Mouse (Mus musculus) hindbrain, postnatal 0 days (tissue): Measurements from ENCODE around the gene Il27ra. TPM values are rescaled to one million over a fixed set of nuclear protein-coding genes. Genes with fewer than 3 reads are reported as not detected.

ENCODE experiments used
- ATAC-seq: fragments of 200-750 bp; cut with Nextera tagmentation; 2 replicates; pipeline ENCODE4 v1.8.0; 2017; ENCODE audit warnings: mild to moderate bottlenecking, moderate TSS enrichment, moderate library complexity
- DNase-seq: peaks from one replicate; pipeline ENCODE4 v3.0.0-alpha.2; 2015; ENCODE audit warnings: low spot score
- H3K27ac ChIP-seq: fragments of 300-500 bp; sonication (generic); 2 replicates; pipeline ENCODE4 v1.5.1; 2014; ENCODE audit warnings: mild to moderate bottlenecking
- H3K27me3 ChIP-seq: fragments of 300-500 bp; sonication (generic); 2 replicates; pipeline ENCODE4 v1.6.1; 2014; ENCODE audit warnings: low read length, mixed read lengths; ENCODE audit not compliant: insufficient read depth
- H3K36me3 ChIP-seq: fragments of 300-500 bp; sonication (generic); 2 replicates; pipeline ENCODE4 v1.6.1; 2014; ENCODE audit warnings: low read length, mixed read lengths; ENCODE audit not compliant: insufficient read depth
- H3K4me1 ChIP-seq: fragments of 300-500 bp; sonication (generic); 2 replicates; pipeline ENCODE4 v1.6.1; 2014; ENCODE audit warnings: antibody characterized with exemption, low read length, mixed read lengths; ENCODE audit not compliant: insufficient read depth
- H3K4me2 ChIP-seq: fragments of 300-500 bp; sonication (generic); 2 replicates; pipeline ENCODE4 v1.6.1; 2014; ENCODE audit warnings: low read depth, mild to moderate bottlenecking, low read length, moderate library complexity, mixed read lengths
- H3K4me3 ChIP-seq: fragments of 300-500 bp; sonication (generic); 2 replicates; pipeline ENCODE4 v1.5.1; 2014; ENCODE audit warnings: low read length
- H3K9ac ChIP-seq: fragments of 300-500 bp; sonication (generic); replicated peaks from 2 replicates; pipeline ENCODE4 v1.6.1; 2014; ENCODE audit warnings: mild to moderate bottlenecking, low read length, moderate library complexity, mixed read lengths
- H3K9me3 ChIP-seq: fragments of 300-500 bp; sonication (generic); 2 replicates; pipeline ENCODE4 v1.6.1; 2016; ENCODE audit warnings: low read length, mixed read lengths
- CTCF ChIP-seq: IDR thresholded peaks from 2 replicates; pipeline ENCODE4 v1.5.1; 2016; ENCODE audit warnings: antibody characterized with exemption, control low read depth, low read depth
- WGBS: fragments of 180-500 bp; shearing (Covaris S2); extraction: QIAGEN DNeasy Blood & Tissue Kit; methylation state at CpG from one replicate; pipeline ENCODE4 v1.1.7; 2014; 5-methylcytosine and 5-hydroxymethylcytosine counted together
- polyA plus RNA-seq: library from polyadenylated mRNA; unstranded; fragments of >200 nt; fragmentation: Nextera tagmentation; extraction: Ambion mirVana; gene quantifications from 2 replicates; pipeline ENCODE4 v1.2.1, GENCODE M21; 2015
- total RNA-seq: library from RNA; depleted of rRNA; stranded (reverse); fragments of >200 nt; gene quantifications from 2 replicates; pipeline ENCODE4 v1.2.3, GENCODE M21; 2014

Il27ra gene
- total and polyA plus RNA-seq, 2 experiments from 2014 or later: 0.29 to 0.47 TPM

- peaks cover 36% of the 10 kb centered on the region for H3K36me3 ChIP-seq
- WGBS: 23% methylated on average over 8 of the region's 8 CpGs
- TF ChIP-seq CTCF: peak; percentile 67
- H3K27me3 ChIP-seq: no peaks in the 10 kb centered on the region
- no peaks in the 10 kb centered on the region for H3K4me1 ChIP-seq
- no peak overlapping the region for H3K4me2 ChIP-seq
- DNase-seq (peak; percentile 59), ATAC-seq (peak; percentile 70)
- H3K27ac ChIP-seq: no peak overlapping the region
- no peak overlapping the region for H3K9ac ChIP-seq
- H3K9me3 ChIP-seq: no peaks in the 10 kb centered on the region
- no peak overlapping the region for H3K4me3 ChIP-seq
These were observed 41.4 kb upstream of the Il27ra start for GRCm38 (mm10) chr8:84083829-84084241.

- no peaks in the 10 kb centered on the region for H3K9me3 ChIP-seq
- no peak overlapping the region for H3K9ac ChIP-seq
- H3K4me2 ChIP-seq: no peak overlapping the region
- peaks cover 24% of the 10 kb centered on the region for H3K36me3 ChIP-seq
- no peak for ATAC-seq
- 91% methylated on average over 5 of the region's 5 CpGs for WGBS
- no peak overlapping the region for H3K27ac ChIP-seq
- no peaks in the 10 kb centered on the region for H3K4me1 ChIP-seq
- no peak overlapping the region for H3K4me3 ChIP-seq
- no peak for TF ChIP-seq CTCF
- H3K27me3 ChIP-seq: no peaks in the 10 kb centered on the region
- DNase-seq: no peak
These were observed 36.8 kb upstream of the Il27ra start for GRCm38 (mm10) chr8:84079206-84079605.

- ATAC-seq (no peak), DNase-seq (no peak)
- WGBS: 91% methylated on average over 3 of the region's 3 CpGs
- Histone ChIP-seq H3K9ac (no peak overlapping the region), H3K36me3 (peaks cover 20% of the 10 kb centered on the region), H3K4me1 (0 out of 2 replicates have a peak, but pooled peaks cover 7% of the 10 kb centered on the region), H3K27ac (no peak overlapping the region), H3K4me2 (no peak overlapping the region), H3K4me3 (no peak overlapping the region), H3K9me3 (no peaks in the 10 kb centered on the region), H3K27me3 (no peaks in the 10 kb centered on the region)
- TF ChIP-seq CTCF: no peak
These were observed 34.5 kb upstream of the Il27ra start for GRCm38 (mm10) chr8:84076849-84077248.

- DNase-seq (no peak), ATAC-seq (no peak)
- no peaks in the 10 kb centered on the region for H3K27me3 ChIP-seq
- no peak for TF ChIP-seq CTCF
- H3K27ac ChIP-seq: no peak overlapping the region
- H3K9ac ChIP-seq: no peak overlapping the region
- H3K4me3 ChIP-seq: no peak overlapping the region
- H3K9me3 ChIP-seq: no peaks in the 10 kb centered on the region
- 0 out of 2 replicates have a peak, but pooled peaks cover 9% of the 10 kb centered on the region for H3K4me1 ChIP-seq
- no peak overlapping the region for H3K4me2 ChIP-seq
- peaks cover 19% of the 10 kb centered on the region for H3K36me3 ChIP-seq
- WGBS: 96% methylated on average over 1 of the region's 1 CpGs
These were observed 34.0 kb upstream of the Il27ra start for GRCm38 (mm10) chr8:84076412-84076811.

- TF ChIP-seq CTCF: no peak
- Histone ChIP-seq H3K27me3 (no peaks in the 10 kb centered on the region), H3K36me3 (peaks cover 13% of the 10 kb centered on the region; the same call in 1 of the 2 replicates), H3K4me2 (no peak overlapping the region), H3K4me1 (peaks cover 23% of the 10 kb centered on the region), H3K4me3 (no peak overlapping the region), H3K27ac (0 out of 2 replicates have a peak overlapping the region, but pooled peaks have one; percentile 0), H3K9ac (no peak overlapping the region), H3K9me3 (no peaks in the 10 kb centered on the region)
- WGBS: 37% methylated on average over 10 of the region's 10 CpGs
- DNase-seq (peak; percentile 28), ATAC-seq (no peak)
These were observed 31.0 kb upstream of the Il27ra start for GRCm38 (mm10) chr8:84073230-84073976.

- TF ChIP-seq CTCF: no peak
- Histone ChIP-seq H3K27me3 (no peaks in the 10 kb centered on the region), H3K4me1 (peaks cover 33% of the 10 kb centered on the region), H3K27ac (0 out of 2 replicates have a peak overlapping the region, but pooled peaks have one; percentile 8), H3K9me3 (no peaks in the 10 kb centered on the region), H3K4me3 (no peak overlapping the region), H3K9ac (no peak overlapping the region), H3K36me3 (peaks cover 13% of the 10 kb centered on the region; the same call in 1 of the 2 replicates), H3K4me2 (no peak overlapping the region)
- DNase-seq (no peak), ATAC-seq (no peak)
- WGBS: 87% methylated on average over 10 of the region's 10 CpGs
These were observed 29.9 kb upstream of the Il27ra start for GRCm38 (mm10) chr8:84072321-84072720.

GRCm38 (mm10) chr8:84071921-84072320 is 29.5 kb upstream of the Il27ra start:
- ATAC-seq: no peak

More at GRCm38 (mm10) chr8:84071921-84072320, 29.5 kb upstream of the Il27ra start:
- 60% methylated on average over 3 of the region's 3 CpGs for WGBS
- H3K4me1 ChIP-seq: peaks cover 33% of the 10 kb centered on the region
- H3K9ac ChIP-seq: no peak overlapping the region
- TF ChIP-seq CTCF: no peak
- H3K27ac ChIP-seq: no peak overlapping the region
- H3K27me3 ChIP-seq: no peaks in the 10 kb centered on the region
- DNase-seq: no peak
- H3K36me3 ChIP-seq: peaks cover 13% of the 10 kb centered on the region; the same call in 1 of the 2 replicates
- H3K4me3 ChIP-seq: no peak overlapping the region
- H3K4me2 ChIP-seq: no peak overlapping the region
- H3K9me3 ChIP-seq: no peaks in the 10 kb centered on the region
